Mouse (Mus musculus): ENCODE measurements at regions not wholly inside any gene's neighbourhood (a gene's known extent, or its start where the extent isn't known, plus 50 kb on each side); places are given as distances from the start of the nearest gene placed in this dataset.
A peak's percentile ranks its signal among the peaks of the same experiment; 100 is the strongest.

DNA sequence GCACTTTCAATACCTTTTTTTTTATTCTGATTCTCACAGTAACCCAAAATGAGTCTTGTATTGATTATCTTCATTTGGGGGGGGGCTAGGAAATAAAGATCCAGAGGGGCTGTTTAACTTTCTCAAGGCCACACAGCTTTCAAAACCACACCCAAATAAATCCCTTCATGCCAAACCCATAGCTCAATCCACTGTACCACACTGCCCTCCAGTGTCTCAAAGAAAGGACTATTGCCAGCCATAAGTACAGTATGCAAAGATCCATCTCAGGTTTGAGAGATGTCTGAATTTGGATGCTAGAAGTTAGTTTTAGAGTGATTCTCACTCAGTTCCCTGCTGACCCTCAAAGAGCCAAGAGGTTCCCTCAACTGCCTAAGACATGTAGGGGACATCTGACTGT lies 120.1 kb upstream of the Gm26657 start:
- no peak for DNase-seq (ENCODE audit: low spot score in 2 of 2)

DNA sequence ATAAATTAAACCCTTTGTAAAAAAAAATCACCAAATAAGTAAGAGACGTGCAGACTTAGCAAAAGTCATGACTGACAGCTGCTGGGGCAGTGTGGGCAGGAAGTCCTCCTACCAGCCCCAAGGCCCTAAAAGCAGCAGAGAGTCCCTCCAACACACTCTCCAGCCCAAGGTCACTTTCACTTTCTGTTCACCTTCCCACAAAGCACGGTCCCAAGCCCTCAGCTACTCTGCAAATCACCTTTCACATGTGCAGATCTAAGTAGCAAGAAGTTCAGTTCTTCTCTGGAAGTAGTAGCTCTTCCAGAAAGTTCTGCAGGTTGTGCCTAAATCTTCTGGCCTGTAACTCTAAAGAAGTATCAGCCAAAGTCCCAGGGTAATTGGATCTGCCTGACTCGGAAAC lies 120.8 kb upstream of the Gm26657 start:
- peak; percentile 3 to 4 for DNase-seq (ENCODE audit: low spot score in 2 of 2)

DNA sequence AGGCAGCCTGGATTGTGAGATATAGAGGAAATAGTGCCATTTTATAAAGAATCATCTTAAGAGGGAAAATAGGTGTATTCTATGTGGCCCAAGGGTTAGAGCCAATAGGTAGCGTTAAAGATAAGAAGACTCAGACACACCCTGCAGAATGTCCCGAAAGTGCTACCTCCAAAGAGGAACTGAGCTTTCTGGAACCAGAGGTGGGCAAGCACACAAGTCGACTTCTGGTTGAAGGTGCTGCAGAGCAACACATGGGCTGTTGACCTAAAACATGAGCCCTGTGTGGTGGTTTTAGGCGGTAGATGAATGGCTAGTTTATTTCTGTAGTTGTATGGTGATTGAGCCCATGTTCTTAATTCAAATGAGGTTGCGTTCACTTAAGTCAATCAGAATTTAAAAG lies 121.4 kb upstream of the Gm26657 start:
- no peak for DNase-seq (ENCODE audit: low spot score in 2 of 2)

DNA sequence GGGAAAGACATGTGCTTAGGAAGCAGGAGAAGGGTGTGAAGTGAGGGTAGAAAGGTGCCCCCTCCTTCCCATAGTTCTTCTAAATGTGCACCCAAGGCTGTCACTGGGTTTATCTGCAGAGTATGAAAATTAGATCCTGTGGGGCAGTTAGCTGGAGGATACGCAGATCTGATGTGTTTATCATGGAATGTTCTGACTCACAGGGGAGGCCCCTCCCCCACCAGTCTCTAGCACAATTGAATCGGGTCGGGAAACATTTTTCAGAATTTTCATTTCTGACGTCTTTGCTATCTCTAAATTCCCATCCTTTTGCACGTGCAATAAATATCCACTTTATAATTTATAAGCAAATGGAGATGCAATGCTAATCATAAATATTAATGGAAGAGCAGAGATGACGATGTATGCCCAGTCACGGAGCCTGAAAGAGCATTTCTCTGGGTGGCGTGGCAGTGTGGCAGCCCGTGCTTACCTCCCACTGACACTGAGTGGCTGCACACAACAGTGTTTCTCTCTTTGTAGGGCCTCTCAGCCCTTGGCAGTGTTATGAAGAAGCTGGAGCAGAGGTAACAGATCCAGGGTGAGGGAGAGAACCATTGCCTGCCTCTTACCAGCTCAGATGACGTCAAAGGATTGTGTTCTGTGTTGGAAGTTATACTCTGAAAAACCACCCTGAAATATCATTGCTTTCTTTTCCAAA lies 122.1 kb upstream of the Gm26657 start:
- no peak for DNase-seq (ENCODE audit: low spot score in 2 of 2)

DNA sequence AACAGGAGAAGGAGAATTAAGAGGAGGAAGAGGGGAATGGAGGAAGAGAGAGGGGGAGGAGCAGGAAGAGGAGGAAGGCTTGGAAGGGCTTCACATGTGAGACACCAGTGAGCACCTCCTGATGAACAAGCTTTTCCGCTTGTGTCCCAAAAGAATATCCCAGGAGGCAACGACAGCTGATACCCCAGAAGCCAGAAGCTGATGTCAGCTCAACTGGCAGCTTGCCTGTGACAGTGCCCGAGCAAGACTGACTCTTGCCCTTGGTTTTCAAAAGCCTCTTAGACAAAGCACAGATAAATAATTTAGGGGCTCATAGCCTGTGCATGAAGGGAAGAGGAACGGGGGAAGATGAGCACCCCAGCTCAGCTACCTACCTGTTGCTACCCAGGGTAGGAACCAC lies 127.5 kb upstream of the Gm26657 start:
- no peak for DNase-seq (ENCODE audit: low spot score in 2 of 2)

DNA sequence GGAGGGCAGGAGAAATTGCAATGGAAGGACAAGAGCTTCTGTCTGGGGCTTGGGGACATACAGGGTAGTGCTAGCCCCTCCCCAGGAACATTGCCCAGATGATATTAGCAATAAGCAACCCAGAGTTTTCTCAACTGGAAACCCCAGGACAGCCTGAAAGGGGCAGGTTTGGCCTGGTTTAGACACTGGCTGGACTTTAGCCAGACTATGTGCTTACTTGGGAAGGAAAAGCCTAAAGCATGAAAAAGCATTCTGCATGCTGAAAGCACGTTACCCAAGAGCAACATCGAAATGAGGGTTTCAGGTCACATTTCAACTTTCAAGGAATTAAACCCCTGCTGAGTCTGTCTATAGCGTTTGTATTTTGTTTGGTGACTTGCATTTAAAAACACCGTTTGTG lies 128.1 kb upstream of the Gm26657 start:
- DNase-seq (ENCODE audit: low spot score in 2 of 2): no peak

DNA sequence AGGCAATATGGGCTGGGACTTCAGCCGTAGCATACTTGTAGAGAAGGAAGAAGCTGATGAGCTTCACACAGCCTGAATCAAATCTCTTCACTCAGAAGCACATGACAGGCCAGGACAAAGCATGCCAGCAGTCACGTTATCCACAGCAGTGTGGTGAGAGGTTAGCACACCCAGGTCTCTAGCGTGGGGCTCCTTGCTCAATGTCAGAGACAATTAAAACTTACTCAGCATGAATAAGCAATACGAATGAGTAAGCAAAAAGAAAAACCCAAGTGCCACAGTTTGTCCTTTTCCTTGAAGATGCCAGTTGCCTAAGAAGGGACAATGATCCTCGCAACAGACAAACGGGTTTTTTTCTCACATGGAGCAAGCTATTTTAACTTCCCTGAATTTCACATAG lies 129.6 kb upstream of the Gm26657 start:
- DNase-seq (ENCODE audit: low spot score in 2 of 2): no peak

DNA sequence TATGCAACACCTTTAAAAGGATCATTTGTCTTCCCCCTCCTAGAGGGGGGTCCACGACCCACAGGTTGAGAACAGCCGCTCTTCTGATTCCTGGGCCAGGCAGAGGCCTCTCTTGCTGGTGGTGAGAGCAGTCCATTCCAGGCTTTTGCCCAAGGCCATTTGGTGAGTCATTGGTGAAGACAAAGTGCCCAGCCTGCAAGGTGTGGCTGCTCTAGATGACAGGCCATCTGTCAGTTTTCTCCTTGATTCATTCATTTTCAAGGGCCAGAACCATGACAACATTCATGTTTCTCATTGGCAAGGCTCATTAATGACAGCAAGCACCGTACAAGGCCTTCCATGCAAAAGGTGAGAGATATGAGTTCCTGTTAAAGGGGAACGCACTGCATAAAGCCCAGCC lies 131.2 kb upstream of the Gm26657 start:
- DNase-seq (ENCODE audit: low spot score in 2 of 2): no peak

DNA sequence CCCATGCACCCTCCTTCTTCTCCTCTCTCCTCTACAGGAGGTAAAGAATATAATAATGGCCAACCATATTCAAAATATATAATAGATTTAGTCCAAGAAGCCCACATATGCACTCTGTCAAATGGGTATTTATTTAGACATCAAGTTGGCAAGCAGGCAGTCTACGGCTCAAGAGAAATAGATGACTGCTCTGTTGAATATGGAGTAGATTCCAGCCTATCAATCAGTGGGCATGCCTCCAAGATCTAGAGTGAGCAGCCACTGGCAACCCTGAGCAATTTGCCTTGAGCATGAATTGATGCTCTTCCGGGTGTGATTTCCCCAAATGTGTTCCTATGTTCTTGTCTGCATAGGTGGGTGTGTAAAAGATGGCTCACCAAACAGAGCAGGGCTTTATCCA lies 141.5 kb upstream of the Gm26657 start:
- DNase-seq (ENCODE audit: low spot score in 2 of 2): no peak

DNA sequence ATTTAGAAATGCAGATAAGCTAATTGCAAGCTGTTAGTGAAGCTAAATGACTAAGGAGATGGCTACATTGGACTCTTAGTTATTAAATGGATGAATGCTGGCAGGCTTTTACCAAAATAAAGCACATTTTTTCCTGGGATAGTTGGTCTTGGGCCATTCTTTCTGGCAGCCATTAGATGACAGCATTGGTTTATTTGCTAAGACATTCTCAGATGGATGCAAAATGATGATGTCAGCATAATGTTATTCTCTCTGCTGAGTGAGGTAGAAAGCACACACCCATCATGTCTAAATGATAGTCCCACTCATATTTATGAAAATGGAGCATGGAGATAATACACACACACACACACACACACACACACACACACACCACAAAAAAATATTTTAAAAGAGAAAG lies 141.9 kb upstream of the Gm26657 start:
- no peak for DNase-seq (ENCODE audit: low spot score in 2 of 2)

DNA sequence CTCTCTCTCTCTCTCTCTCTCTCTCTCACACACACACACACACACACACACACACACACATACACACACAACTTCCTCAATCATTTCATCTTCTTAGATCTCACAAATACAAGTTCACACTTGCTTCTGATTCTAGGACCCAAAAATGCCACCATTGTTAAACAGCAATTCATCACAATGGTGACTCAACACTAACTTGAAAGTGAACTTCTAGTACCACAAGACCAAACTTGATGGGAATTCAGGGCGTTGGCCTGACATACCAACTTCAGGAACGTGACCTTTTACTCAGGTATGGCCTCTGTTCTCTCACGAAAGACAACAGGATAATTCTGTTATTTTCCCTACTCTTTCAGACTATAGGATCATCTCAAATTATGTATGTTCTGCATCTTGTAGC lies 157.5 kb upstream of the Gm26657 start:
- DNase-seq (ENCODE audit: low spot score in 2 of 2): no peak

DNA sequence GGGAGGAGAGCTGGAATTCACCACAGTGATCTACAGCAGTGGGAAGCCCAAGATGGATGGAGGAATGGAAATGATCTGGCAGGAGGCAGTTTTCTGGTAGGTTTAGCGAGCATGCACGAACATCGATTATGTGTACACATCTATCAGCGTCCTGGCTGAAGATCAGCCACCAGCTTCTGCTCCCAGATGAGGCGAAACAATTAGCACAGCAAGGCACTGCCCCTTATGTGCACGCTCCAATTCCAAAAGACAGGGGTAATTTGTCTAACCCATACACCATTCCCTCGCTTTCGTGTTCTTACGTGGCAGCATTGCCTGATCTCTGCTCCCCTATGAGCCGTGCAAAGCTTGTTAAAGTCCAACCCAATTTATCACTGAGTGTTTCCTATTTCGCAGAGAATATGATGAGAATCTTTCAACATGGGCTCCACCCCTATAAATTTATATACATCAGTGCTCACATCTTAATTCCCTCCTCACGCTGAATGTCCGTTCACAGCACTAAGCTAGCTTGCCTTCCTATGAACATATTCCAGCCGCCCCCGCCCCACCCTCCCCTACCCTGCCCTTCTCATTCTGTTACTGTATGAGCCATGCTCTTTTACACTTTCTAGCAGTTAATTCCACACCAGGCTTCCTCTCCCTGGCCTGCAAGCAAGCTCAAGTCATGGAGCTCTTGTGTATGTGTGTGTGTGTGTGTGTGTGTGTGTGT lies 162.9 kb upstream of the Gm26657 start:
- no peak for DNase-seq (ENCODE audit: low spot score in 2 of 2)

DNA sequence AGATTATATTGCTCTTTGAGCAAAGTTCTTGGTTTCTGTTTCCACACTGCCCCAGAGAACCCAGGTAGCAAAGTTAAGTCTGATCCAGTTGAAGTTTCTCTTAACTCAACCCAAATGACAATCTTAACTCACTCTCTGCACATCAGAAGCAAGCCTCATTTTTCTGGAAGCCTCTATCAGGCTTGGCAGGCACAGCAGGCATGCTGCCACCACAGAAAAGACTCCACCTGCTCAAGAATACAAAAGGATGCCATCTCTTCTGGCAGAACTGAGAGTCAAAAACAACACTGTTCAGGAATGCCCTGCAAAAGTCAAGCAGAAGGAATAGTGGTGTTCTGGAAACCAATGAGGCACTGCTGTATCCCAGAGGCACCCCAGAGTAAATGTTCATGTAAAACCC lies 187.7 kb upstream of the Gm26657 start:
- no peak for DNase-seq (ENCODE audit: low spot score in 2 of 2)

DNA sequence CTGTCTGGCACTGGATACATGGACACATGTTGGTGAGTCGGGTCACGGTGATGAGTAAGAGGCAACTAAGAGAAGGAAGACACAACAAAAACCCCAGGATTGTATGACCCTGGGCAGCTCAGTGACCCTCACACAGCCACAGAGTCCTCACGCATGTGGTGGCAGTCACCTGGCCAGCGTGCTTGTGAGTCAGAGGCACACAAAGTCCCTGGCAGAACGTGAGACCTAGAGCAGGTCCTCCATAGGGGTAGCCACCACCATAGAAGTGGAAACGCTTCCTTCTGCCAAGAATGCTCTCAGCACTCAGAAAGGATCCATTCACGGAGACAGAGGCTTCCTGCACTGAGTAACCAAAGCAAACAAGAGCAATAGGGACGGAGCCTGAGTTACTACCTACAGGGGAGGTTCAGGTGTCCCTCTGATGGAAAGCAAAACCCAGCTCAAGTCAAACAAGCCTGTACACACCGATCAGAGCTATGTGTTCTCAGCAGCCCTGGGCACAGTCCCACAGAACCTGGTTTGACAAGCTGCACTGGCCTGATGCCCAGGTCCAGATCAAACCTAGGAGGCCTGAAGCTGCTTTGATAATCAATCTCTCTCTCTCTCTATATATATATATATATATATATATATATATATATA lies 206.4 kb upstream of the Gm26657 start:
- no peak for DNase-seq (ENCODE audit: low spot score in 2 of 2)

DNA sequence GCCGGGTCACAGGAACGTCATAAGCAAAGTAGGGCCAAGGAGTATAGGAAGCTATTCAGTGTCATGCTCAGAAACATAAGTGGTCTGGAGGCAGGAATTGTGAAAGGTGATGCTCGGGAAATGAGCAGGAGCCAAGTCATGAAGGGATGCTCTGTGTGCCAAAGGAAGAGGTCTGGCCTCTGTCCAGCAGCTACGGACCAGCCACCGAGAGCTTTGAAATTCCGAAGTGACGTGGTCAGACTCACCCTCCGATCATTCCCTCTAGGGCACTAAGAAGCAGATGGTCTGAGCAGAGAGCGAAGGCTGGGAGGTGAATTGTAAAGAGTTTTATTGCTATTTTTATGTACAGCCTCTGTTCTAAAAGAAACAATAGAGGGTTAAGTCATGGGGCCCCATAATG lies 206.9 kb upstream of the Gm26657 start:
- no peak for DNase-seq (ENCODE audit: low spot score in 2 of 2)

DNA sequence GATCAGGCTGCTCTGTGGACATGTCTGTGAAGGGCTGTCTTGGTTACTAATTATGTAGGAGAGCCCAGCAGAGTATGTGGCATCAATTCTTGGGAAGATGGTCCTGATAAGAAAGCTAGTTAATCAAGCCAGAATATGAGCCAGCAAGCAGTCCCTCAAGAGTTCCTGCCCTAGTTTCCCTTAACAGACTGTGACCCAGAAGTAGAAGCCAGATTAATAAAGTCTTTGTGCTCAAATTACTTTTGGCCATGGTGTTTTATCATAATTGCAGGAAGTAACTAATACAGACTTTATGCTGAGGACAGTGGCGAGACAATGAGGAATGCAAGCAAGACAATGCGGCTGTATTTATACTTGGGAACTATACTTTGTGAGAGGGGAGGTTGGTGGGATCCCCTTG lies 211.3 kb upstream of the Gm26657 start:
- no peak for DNase-seq (ENCODE audit: low spot score in 2 of 2)

DNA sequence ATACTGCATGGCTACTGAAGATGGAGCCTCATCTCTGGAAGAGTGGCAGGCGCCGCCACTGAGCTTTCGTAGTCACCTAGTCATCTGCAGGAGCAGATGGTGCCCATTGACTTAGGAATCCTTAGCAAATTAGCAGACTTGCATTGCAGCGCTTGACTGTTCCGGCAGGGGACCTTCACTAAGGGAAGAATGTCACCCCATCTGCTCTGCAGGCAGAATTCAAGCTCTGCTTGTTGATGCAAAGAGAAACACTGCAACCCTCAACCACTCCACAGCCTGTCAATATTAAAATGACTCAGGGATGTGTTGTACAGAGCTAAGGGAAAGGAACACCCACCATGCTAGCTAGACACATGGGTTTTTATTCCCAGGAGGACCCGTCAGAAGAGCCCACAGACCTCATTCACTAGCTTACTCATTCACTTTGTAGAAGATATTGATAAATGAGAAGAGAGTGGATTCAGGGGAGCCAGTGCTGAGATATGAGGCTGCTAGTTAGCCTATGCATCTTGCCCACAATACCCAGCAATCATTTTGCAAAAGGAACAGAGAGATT lies 215.4 kb upstream of the Gm26657 start:
- DNase-seq (ENCODE audit: low spot score in 2 of 2): no peak

DNA sequence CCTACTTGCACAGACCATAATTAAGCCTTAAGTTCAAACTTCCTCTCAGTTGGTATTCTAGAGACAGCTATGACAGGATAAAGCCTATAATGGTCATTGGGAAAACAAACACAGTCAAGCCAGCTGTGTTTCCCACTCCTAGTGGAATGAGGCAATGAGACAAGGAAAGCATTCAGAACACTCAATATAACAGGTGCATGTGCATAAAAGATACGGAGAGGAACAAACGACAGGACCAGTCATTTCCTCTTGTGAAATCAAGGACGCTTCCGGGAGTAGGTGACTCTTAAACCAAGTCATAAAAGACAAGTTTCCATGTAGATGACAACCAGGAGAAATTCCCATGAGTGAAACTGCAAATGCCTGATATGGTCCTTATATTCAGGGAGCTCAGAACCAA lies 232.1 kb upstream of the Gm26657 start:
- no peak for DNase-seq (ENCODE audit: low spot score in 2 of 2)

DNA sequence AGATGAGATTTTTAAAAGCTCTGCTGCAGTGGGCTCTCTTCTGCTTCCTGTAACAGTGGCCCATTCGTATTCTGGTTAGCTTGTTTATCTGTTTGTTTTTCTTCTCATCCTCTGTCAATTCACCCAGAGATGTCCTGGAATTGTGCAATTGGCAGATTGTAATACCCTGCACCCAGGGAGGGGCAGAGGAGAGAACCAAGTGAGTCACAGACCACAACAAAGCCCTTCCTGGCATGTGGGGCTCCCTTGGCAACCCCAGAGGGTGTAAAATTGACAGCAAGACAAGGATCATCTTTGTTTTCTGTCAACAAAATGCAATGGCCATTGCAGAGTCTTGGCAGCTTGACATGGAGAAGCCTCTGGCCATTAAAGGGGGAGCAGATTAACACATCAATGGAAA lies 233.1 kb upstream of the Gm26657 start:
- no peak for DNase-seq (ENCODE audit: low spot score in 2 of 2)

DNA sequence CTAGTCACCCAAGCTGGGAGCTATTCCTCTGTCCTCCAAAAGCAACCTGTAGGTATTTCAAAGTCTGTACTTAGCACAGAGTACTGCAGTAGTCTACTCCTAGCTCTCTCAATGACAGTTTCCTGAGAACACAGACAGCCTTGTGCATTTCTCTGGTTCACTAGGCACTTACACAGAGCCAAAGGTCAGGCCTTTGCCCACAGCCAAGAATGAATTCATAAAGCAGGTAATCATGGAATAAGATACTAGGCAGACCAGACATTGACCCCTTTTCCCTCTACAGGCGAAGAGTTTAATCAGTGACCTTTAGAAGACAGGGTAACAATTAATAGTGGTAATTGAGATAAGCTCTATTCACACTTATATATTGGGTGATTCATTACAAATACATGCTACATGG lies 233.8 kb upstream of the Gm26657 start:
- no peak for DNase-seq (ENCODE audit: low spot score in 2 of 2)

DNA sequence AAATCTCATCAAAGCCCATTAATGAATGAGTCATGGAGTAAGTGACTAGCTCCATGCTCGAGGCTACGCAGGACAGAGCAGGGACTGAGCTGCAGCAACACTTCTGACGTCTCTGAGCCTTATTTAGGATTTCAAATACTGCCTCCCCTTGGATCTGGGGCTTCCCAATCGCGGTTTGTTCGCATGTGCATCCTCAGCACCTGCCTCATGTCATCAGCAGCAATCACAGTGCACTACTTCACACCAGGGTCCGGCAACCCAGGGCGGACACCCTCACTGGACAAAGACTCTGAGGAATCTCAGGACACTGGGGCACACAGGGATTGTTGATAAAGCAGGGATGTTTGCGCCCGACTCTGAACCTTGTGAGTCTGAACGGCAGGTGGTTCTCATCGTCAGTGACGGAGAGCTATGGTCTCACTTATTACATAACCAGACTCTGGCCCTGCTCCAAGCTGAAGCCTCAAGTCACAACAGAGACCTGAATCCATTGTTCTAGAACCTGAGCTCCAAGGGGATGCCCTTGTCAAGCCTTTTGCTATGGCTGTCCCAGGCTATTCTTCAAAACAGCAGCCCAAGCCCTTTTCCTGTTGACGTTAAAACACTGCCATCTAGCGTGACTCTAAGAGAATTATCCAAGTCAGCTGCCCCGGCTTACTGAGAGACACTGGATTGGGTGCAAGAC lies 247.2 kb upstream of the Gm26657 start:
- DNase-seq (ENCODE audit: low spot score in 2 of 2): peak; percentile 4 to 7

DNA sequence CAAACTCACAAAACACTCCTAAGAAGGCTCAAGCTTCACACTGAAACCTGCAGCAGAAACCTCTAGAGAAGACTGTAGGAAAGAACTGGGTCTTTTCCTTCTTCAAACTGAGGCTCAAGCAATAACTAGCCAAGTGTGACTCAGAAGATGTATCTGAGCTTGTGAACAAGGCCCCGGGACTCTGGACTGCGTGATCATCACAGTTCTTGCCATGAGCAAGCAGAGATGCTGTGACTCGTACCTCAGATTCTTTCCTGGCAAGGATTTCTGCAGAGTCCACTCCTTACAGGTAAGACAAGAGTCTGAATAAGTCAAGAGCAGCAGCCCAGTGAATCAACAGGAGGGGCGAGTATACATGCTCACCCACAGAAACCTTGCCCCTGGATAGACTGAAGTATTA lies 250.5 kb upstream of the Gm26657 start:
- DNase-seq (ENCODE audit: low spot score in 2 of 2): no peak

Data from spleen, postnatal 36 days (tissue).